Mouse (Mus musculus): ENCODE measurements around the gene Pik3c2b.

GRCm38 (mm10) chr1:133116108-133116507, 70.6 kb downstream of the Pik3c2b start:
- TF ChIP-seq POLR2A (IDR thresholded peaks at IDR 0.05; ENCODE audit: control insufficient read depth, low read depth, low read length): no peak
- no peak for TF ChIP-seq CTCF (IDR thresholded peaks at IDR 0.05; ENCODE audit: control insufficient read depth, insufficient read depth, insufficient replicate concordance, low read depth, low read length)
